Mouse (Mus musculus): ENCODE measurements at regions not wholly inside any gene's neighbourhood (a gene's known extent, or its start where the extent isn't known, plus 50 kb on each side); places are given as distances from the start of the nearest gene placed in this dataset.

GRCm38 (mm10) chr15:87325389-87325788, 218.7 kb upstream of the Fam19a5 start:
- TF ChIP-seq CTCF (IDR thresholded peaks at IDR 0.05; ENCODE audit: low read depth, low read length) = no peak
- no peak for TF ChIP-seq GATA1 (IDR thresholded peaks at IDR 0.05; ENCODE audit: borderline replicate concordance, low read length)
- no peak for TF ChIP-seq TAL1 (conservative IDR thresholded peaks at IDR 0.05; ENCODE audit: low read depth, low read length)
- TF ChIP-seq POLR2AphosphoS5 (IDR thresholded peaks at IDR 0.05; ENCODE audit: insufficient replicate concordance, low read depth, low read length) = no peak
